Mouse (Mus musculus) C2C12 (cell line): ENCODE measurements at regions not wholly inside any gene's neighbourhood (a gene's known extent, or its start where the extent isn't known, plus 50 kb on each side); places are given as distances from the start of the nearest gene placed in this dataset.

Source experiments
- H3K27me3 ChIP-seq: one replicate; pipeline ENCODE4 v1.6.1; 2011; ENCODE audit not compliant: control insufficient read depth, insufficient read depth, insufficient read length
- H3K36me3 ChIP-seq: one replicate; pipeline ENCODE4 v1.6.1; 2011; ENCODE audit not compliant: control insufficient read depth, insufficient read depth
- H3K4me3 ChIP-seq: one replicate; pipeline ENCODE4 v1.5.1; 2011; ENCODE audit warnings: mild to moderate bottlenecking, control low read depth; ENCODE audit not compliant: poor library complexity, insufficient read depth, severe bottlenecking
- H3K79me2 ChIP-seq: one replicate; pipeline ENCODE4 v1.6.1; 2011; ENCODE audit not compliant: control insufficient read depth, insufficient read depth
- H3K79me3 ChIP-seq: one replicate; pipeline ENCODE4 v1.6.1; 2011; ENCODE audit warnings: low read depth, control low read depth
- H3ac ChIP-seq: one replicate; pipeline ENCODE3; 2011; ENCODE audit warnings: low read depth; ENCODE audit not compliant: control insufficient read depth, insufficient read length
- CEBPB ChIP-seq: IDR thresholded peaks from one replicate; pipeline ENCODE4 v1.6.1; 2011; ENCODE audit warnings: low read depth, mild to moderate bottlenecking, control low read depth, moderate library complexity
- CTCF ChIP-seq: IDR thresholded peaks from one replicate; pipeline ENCODE4 v1.5.1; 2011; ENCODE audit not compliant: control insufficient read depth, insufficient read depth, insufficient read length
- FOSL1 ChIP-seq: IDR thresholded peaks from one replicate; pipeline ENCODE4 v1.8.0; 2011; ENCODE audit warnings: mild to moderate bottlenecking, low read length; ENCODE audit not compliant: poor library complexity, insufficient read depth, severe bottlenecking
- MAX ChIP-seq: IDR thresholded peaks from one replicate; pipeline ENCODE4 v1.6.1; 2011; ENCODE audit warnings: mild to moderate bottlenecking, control low read depth
- MYOD1 ChIP-seq: IDR thresholded peaks from one replicate; pipeline ENCODE4 v1.6.1; 2011; ENCODE audit warnings: low read depth; ENCODE audit not compliant: control insufficient read depth, insufficient read length
- MYOG ChIP-seq: IDR thresholded peaks from one replicate; pipeline ENCODE4 v1.6.1; 2011; ENCODE audit not compliant: control insufficient read depth, insufficient read length; ENCODE audit errors: extremely low read depth
- USF1 ChIP-seq: IDR thresholded peaks from one replicate; pipeline ENCODE4 v1.6.1; 2011; ENCODE audit warnings: low read depth, mild to moderate bottlenecking, control low read depth, moderate library complexity

DNA sequence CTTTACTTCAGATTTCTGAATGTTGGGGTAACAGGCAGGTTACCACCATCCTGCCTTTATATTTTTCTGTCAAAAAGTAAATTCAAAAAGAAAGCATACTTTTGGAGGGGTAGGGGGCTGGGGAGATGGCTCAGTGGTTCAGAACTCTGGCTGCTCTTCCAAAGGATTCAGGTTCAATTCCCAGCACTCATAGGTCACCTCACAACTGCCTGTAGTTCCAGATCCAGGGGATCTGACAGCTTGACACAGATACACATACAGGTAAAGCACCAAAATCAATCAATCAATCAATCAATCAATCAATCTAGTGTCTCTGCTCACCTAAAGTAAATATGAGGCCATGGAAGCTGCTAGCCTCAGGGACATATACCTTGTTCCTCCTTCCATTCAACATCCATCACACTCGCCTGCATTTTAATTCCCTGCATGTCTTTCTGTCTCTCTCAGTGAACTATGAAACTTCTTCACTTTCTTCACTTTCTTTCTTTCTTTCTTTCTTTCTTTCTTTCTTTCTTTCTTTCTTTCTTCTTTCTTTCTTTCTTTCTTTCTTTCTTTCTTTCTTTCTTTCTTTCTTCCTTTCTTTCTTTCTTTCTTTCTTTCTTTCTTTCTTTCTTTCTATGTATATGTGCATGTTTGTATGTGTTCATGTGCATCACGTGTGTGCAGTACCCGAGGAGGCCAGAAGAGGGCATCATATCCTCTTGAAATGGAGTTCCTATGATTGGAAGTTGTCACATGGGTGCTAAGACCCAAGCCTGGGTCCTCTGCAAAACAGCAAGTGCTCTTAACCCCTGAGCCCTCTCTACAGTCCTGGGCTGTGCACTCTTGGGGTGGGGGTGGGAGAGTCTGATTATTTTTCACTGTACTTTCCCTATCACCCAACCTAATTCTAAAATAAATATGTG is 59.6 kb upstream of the Cpsf6 start:
- TF ChIP-seq CEBPB (no peak), USF1 (no peak), FOSL1 (no peak), MYOG (no peak), MYOD1 (no peak), MAX (no peak), CTCF (no peak)
- no peak overlapping the region for H3ac ChIP-seq
- H3K27me3 ChIP-seq: no peaks in the 10 kb centered on the region
- no peak overlapping the region for H3K4me3 ChIP-seq
- no peaks in the 10 kb centered on the region for H3K36me3 ChIP-seq
- no peaks in the 10 kb centered on the region for H3K79me3 ChIP-seq
- no peaks in the 10 kb centered on the region for H3K79me2 ChIP-seq

DNA sequence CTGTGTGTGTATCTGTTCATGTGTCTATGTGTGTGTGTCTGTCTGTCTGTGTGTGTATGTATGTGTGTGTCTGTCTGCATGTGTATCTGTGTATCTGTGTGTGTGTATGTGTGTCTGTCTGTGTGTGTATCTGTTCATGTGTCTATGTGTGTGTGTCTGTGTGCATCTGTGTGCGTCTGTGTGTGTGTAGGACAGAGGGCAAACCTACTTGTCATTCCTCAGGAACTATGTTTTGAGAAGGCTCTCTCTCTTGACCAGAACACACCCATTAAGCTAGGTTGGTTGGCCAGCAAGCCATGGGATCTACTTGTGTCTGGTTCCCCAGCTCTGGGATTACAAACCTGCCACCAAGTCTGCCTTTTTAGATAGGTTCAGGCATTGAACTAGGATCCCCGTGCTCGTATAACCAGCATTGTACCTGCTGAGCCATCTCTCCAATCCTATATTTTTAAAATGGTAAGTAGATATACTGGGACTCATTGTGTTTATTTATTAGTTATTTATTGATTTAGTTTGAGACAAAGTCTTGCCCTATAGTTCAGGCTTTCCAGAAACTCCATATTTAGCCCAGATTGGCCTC is 58.9 kb upstream of the Cpsf6 start:
- H3ac ChIP-seq: no peak overlapping the region
- H3K36me3 ChIP-seq: no peaks in the 10 kb centered on the region
- no peaks in the 10 kb centered on the region for H3K27me3 ChIP-seq
- no peak overlapping the region for H3K4me3 ChIP-seq
- no peaks in the 10 kb centered on the region for H3K79me3 ChIP-seq
- TF ChIP-seq MYOG (no peak), MYOD1 (no peak), USF1 (no peak), MAX (no peak), CEBPB (no peak), CTCF (no peak), FOSL1 (no peak)
- no peaks in the 10 kb centered on the region for H3K79me2 ChIP-seq

DNA sequence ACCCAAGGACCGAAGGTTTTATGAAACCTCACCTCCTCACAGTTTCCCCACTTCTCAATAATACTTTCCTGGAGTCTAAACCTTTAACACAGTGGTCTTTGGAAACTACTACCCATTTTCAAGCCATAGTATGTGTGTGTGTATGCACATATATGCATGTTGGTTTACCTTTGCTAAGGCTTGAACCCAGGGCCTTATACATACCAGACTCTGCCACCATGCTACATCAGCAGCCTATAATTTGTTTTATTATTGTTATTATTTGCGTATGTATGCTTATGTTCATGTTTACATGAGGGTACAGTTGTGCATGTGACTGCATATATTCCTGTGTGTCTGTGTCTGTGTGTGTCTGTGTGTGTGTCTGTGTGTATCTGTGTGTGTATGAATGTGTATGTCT is 58.2 kb upstream of the Cpsf6 start:
- no peak overlapping the region for H3ac ChIP-seq
- H3K79me2 ChIP-seq: no peaks in the 10 kb centered on the region
- no peaks in the 10 kb centered on the region for H3K79me3 ChIP-seq
- no peak overlapping the region for H3K4me3 ChIP-seq
- no peaks in the 10 kb centered on the region for H3K36me3 ChIP-seq
- TF ChIP-seq MYOG: no peak
- no peak for TF ChIP-seq USF1
- TF ChIP-seq MYOD1: no peak
- no peak for TF ChIP-seq FOSL1
- TF ChIP-seq MAX: no peak
- TF ChIP-seq CTCF: no peak
- no peak for TF ChIP-seq CEBPB
- no peaks in the 10 kb centered on the region for H3K27me3 ChIP-seq

DNA sequence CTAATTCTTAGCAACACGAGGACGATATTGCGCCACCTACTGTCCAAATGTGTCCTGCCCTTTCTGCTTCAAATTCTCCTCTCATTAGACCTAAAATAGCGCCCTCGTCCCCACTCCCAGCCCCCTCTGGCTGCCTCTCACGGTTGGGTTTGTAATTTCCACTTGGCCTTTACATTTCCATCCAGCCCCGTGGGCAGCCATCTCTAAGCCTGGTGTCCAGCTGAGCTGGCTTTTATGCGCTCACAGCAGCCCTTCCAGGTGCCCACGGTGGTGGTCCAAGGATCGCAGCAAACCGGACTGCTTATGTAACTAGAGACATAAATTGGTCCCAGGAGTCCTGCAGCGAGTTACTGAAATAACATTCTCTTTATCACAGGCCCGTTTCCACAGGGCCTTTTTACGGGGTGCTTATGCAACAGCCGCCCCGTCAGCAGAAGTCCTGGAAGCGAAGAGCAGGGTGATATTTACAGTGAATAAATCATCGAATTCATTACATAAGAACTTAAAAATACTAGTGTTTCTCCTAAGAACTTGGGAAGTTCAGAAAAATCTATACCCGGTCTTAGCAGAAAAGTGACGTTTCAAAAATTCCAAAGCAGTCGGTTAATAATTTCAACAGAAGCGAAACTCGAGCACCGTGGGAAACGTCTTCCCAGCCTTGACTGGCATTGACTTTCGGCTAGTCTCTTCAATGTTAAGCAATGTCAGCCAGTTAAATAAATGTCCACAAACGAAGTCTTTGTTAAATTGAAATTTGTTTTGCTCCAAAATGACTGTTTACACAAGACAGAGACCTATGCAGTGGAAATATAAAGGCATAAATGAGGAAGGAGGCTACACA is 57.3 kb upstream of the Cpsf6 start:
- Histone ChIP-seq H3K79me3 (no peaks in the 10 kb centered on the region), H3K36me3 (no peaks in the 10 kb centered on the region), H3K79me2 (no peaks in the 10 kb centered on the region), H3ac (no peak overlapping the region), H3K4me3 (no peak overlapping the region), H3K27me3 (no peaks in the 10 kb centered on the region)
- peak; percentile 51 for TF ChIP-seq CTCF
- TF ChIP-seq MYOG: no peak
- TF ChIP-seq CEBPB: no peak

DNA sequence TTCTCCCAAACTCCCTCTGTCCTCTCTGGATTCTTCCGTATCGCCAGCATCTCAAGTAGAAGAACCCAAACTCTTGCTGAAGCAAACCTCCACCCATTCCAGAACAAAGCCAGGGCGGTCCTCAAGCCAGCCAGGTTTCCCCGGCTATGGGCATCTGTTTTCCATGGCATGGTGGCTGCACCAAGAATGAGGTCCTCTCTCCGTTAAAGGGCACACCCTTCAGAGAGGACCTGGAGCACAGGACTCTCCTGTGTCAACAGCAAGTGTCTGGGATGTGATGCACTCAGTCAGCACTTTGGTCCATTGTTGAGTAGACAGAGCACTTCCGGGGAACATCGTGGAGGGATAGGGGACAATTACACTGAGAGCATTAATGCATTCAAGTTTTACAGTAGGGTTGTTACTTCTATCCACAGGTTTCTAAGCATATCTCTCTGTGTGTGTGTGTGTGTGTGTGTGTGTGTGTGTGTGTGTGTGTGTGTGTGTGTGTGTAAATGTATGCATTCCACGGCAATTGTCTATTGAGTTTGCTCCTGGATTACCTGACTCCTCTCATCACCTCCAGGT is 56.6 kb upstream of the Cpsf6 start:
- no peaks in the 10 kb centered on the region for H3K79me2 ChIP-seq

More for the DNA sequence above, 56.6 kb upstream of the Cpsf6 start:
- Histone ChIP-seq H3K27me3 (no peaks in the 10 kb centered on the region), H3ac (no peak overlapping the region), H3K4me3 (no peak overlapping the region), H3K79me3 (no peaks in the 10 kb centered on the region), H3K36me3 (no peaks in the 10 kb centered on the region)
- no peak for TF ChIP-seq USF1
